Mouse (Mus musculus) G1E (cell line): Measurements from ENCODE around the gene Olfr1366.

Experiments used
- CTCF ChIP-seq: IDR thresholded peaks from 2 replicates; pipeline ENCODE4 v1.5.1; 2012; ENCODE audit warnings: low read depth, low read length, inconsistent platforms, mixed read lengths
- GATA1 ChIP-seq: IDR thresholded peaks from 2 replicates; pipeline ENCODE4 v1.6.1; 2012; ENCODE audit warnings: borderline replicate concordance, low read length, inconsistent platforms, mixed read lengths
- GATA2 ChIP-seq: IDR thresholded peaks from 2 replicates; pipeline ENCODE4 v1.6.1; 2012; ENCODE audit warnings: low read depth, low read length, inconsistent platforms, borderline replicate concordance
- POLR2AphosphoS5 ChIP-seq: IDR thresholded peaks from 2 replicates; pipeline ENCODE4 v1.6.1; 2012; ENCODE audit warnings: low read depth, low read length, inconsistent platforms; ENCODE audit not compliant: insufficient replicate concordance
- TAL1 ChIP-seq: conservative IDR thresholded peaks from 2 replicates; pipeline ENCODE4 v1.6.1; 2012; ENCODE audit warnings: low read depth, low read length, inconsistent platforms, mixed read lengths

- TF ChIP-seq CTCF (no peak), GATA1 (no peak), TAL1 (no peak), POLR2AphosphoS5 (no peak), GATA2 (no peak)
Measured at GRCm38 (mm10) chr13:21591618-21592017, 49.0 kb upstream of the Olfr1366 start.
